Mouse (Mus musculus) intestine, postnatal 0 days (tissue): ENCODE data around the gene Tpp1. TPM values are rescaled to one million over a fixed set of nuclear protein-coding genes. Genes with fewer than 3 reads are reported as not detected.
"Not testable (repeated sequence)": the region's sequence is repeated elsewhere in the genome, so short reads cannot be mapped to it uniquely, and the experiment has no call there.

Experiments used
- ATAC-seq: fragments of 200-750 bp; cut with Nextera tagmentation; 2 replicates; pipeline ENCODE4 v1.8.0; 2017; ENCODE audit warnings: mild to moderate bottlenecking, moderate TSS enrichment, moderate library complexity
- H3K27ac ChIP-seq: fragments of 300-500 bp; sonication (generic); 2 replicates; pipeline ENCODE4 v1.5.1; 2014; ENCODE audit warnings: mild to moderate bottlenecking, low read depth, low read length, moderate library complexity
- H3K27me3 ChIP-seq: fragments of 300-500 bp; sonication (generic); replicated peaks from 2 replicates; pipeline ENCODE4 v1.6.1; 2014; ENCODE audit warnings: low read length, mixed read lengths; ENCODE audit not compliant: control insufficient read depth, insufficient read depth
- H3K36me3 ChIP-seq: fragments of 300-500 bp; sonication (generic); 2 replicates; pipeline ENCODE4 v1.6.1; 2014; ENCODE audit warnings: mild to moderate bottlenecking, moderate library complexity; ENCODE audit not compliant: control insufficient read depth, insufficient read depth
- H3K4me1 ChIP-seq: fragments of 300-500 bp; sonication (generic); replicated peaks from 2 replicates; pipeline ENCODE4 v1.6.1; 2014; ENCODE audit warnings: antibody characterized with exemption, low read length, mixed read lengths; ENCODE audit not compliant: control insufficient read depth, insufficient read depth
- H3K4me2 ChIP-seq: fragments of 300-500 bp; sonication (generic); replicated peaks from 2 replicates; pipeline ENCODE4 v1.6.1; 2014; ENCODE audit warnings: low read depth, mild to moderate bottlenecking, moderate library complexity
- H3K4me3 ChIP-seq: fragments of 300-500 bp; sonication (generic); 2 replicates; pipeline ENCODE4 v1.5.1; 2014; ENCODE audit warnings: low read depth, low read length
- H3K9ac ChIP-seq: fragments of 300-500 bp; sonication (generic); 2 replicates; pipeline ENCODE4 v1.6.1; 2014; ENCODE audit warnings: mild to moderate bottlenecking, low read depth, low read length
- H3K9me3 ChIP-seq: fragments of 300-500 bp; sonication (generic); 2 replicates; pipeline ENCODE4 v1.6.1; 2016; ENCODE audit warnings: mixed run types; ENCODE audit not compliant: control insufficient read depth
- CTCF ChIP-seq: sonication (generic); IDR thresholded peaks from 2 replicates; pipeline ENCODE4 v1.5.1; 2016; ENCODE audit warnings: low read depth, mild to moderate bottlenecking, control low read depth, antibody characterized with exemption, moderate library complexity
- WGBS: fragments of 180-500 bp; shearing (Covaris S2); extraction: QIAGEN DNeasy Blood & Tissue Kit; methylation state at CpG from one replicate; pipeline ENCODE4 v1.1.7; 2014; 5-methylcytosine and 5-hydroxymethylcytosine counted together
- polyA plus RNA-seq: library from polyadenylated mRNA; unstranded; fragments of >200 nt; fragmentation: Nextera tagmentation; extraction: Ambion mirVana; gene quantifications from 2 replicates; pipeline ENCODE4 v1.2.1, GENCODE M21; 2015

The Tpp1 gene
- polyA plus RNA-seq, 1 experiment from 2014 or later = 176 TPM

DNA sequence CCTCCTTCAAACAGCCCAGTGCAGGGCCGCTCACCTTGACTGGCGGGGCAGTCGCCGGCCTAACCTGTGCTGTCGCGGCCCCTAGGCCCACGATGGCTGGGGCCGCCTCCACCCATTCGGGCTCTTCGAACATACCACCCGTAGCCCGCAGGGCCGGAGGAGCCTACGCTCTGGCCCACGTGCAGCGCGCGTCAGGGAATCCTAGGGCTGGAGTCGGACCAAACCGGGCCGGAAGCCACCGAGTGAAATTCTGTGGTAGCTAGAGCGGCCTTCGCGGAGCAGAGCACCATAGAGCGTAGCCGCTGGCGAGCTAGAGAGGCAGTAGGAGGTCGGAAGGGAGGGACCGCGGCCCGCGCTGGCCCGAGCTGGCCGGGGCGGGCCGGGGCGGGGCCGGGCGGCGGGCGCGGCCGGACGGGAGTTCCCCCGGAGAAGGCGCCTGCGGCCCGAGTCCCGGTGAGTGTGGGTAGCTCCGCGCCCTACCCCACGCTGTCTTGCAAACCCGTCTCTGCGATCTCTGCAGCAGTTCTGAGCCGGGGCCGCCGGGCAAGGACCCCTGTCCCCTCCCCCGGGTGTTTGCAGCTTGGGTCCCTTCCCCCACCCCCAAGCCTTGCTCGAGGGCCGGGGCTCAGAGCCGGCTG is 15.7 kb downstream of the Tpp1 start, which contains the start of gene Ilk:
TSS of gene Ilk (plus strand) at position 329 of the 638 bp plus-strand sequence.
- under 1% methylated on average over 59 of the region's 62 CpGs for WGBS
- Histone ChIP-seq H3K9ac (peak within 1 kb of the TSS; percentile 89), H3K9me3 (no peaks in the 10 kb centered on the region), H3K36me3 (peaks cover 46% of the 10 kb centered on the region), H3K4me1 (no peaks in the 10 kb centered on the region), H3K27ac (peak within 1 kb of the TSS; percentile 87), H3K27me3 (no peaks in the 10 kb centered on the region), H3K4me2 (peak within 1 kb of the TSS; percentile 92), H3K4me3 (peak within 1 kb of the TSS; percentile 93)
- peak; percentile 99 for ATAC-seq
- TF ChIP-seq CTCF = no peak

DNA sequence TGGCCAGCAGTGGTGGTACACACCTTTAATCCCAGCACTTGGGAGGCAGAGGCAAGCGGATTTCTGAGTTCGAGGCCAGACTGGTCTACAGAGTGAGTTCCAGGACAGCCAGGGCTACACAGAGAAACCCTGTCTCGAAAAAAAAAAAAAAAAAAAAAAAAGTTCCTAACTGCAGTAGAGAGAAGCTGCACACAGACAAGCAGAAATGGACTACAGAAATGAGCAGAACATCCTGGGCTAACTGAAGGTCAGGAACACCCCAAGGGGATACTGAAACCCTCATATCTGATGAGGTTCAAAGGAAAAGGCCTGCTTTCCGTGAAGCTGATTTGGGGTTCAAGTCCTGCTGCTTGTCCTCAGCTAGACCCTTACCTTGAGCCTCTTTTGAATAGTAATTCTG is 16.6 kb downstream of the Tpp1 start:
- not testable (repeated sequence) for H3K9me3 ChIP-seq, ATAC-seq, H3K4me1 ChIP-seq, H3K27me3 ChIP-seq, H3K27ac ChIP-seq
- Histone ChIP-seq H3K9ac (peak overlapping the region; percentile 89; the same call in 1 of the 2 replicates), H3K4me3 (peak overlapping the region; percentile 93), H3K36me3 (peaks cover 46% of the 10 kb centered on the region; the same call in 1 of the 2 replicates), H3K4me2 (peak overlapping the region; percentile 92)
- WGBS = 48% methylated on average over 3 of the region's 4 CpGs

DNA sequence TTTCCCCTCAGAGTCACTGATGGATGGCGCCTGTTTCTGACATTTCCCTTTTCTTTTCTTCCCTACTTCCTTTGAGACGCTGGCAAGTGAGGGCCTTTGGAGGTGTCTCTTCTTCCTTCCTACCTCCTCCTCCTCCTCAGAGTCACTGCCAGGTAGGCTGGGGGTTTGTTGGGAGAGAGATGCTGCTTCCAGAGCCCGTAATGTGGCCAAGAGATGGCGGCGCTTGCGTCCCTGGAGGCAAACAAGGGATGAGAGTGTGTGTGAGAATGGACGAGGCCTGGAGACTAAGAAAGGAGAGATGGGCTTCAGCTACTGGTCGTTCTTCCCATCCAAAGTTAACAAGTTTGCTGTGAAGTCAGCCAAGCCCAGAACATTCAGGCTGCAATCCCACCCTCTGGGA is 17.2 kb downstream of the Tpp1 start:
- H3K4me3 ChIP-seq = no peak overlapping the region
- 86% methylated on average over 8 of the region's 8 CpGs for WGBS
- no peak overlapping the region for H3K4me2 ChIP-seq

DNA sequence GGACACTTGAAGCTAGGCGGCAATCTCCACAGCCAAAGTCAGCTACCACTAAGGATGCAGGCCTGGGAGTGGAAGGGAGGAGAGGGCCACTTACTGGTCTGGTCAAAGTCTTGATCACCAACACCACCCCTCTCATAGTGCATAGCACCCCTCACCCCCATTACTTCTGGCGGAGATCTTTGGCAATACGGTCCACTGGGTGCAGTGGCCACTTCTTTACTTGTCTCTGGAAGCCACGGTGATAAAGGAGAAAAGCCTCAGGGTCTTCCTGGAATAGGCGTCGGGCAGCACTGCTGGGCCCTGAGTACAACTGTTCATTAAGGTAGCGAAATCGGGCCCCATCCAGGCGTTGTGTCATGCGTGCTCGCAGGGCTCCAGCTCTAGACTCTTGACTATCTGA is 18.2 kb downstream of the Tpp1 start:
- H3K27ac ChIP-seq = no peak overlapping the region
- no peak overlapping the region for H3K4me2 ChIP-seq
- no peaks in the 10 kb centered on the region for H3K27me3 ChIP-seq
- H3K4me1 ChIP-seq = no peaks in the 10 kb centered on the region
- no peak for TF ChIP-seq CTCF
- H3K9ac ChIP-seq = no peak overlapping the region
- 93% methylated on average over 11 of the region's 11 CpGs for WGBS
- no peak for ATAC-seq
- H3K36me3 ChIP-seq = peaks cover 47% of the 10 kb centered on the region; the same call in 1 of the 2 replicates
- H3K4me3 ChIP-seq = no peak overlapping the region
- no peaks in the 10 kb centered on the region for H3K9me3 ChIP-seq

More for the DNA sequence above, 17.2 kb downstream of the Tpp1 start:
- no peak for TF ChIP-seq CTCF
- no peaks in the 10 kb centered on the region for H3K27me3 ChIP-seq
- no peak overlapping the region for H3K27ac ChIP-seq
- H3K9me3 ChIP-seq = no peaks in the 10 kb centered on the region
- no peak overlapping the region for H3K9ac ChIP-seq
- peaks cover 41% of the 10 kb centered on the region; the same call in 1 of the 2 replicates for H3K36me3 ChIP-seq
- no peaks in the 10 kb centered on the region for H3K4me1 ChIP-seq
- ATAC-seq = no peak

DNA sequence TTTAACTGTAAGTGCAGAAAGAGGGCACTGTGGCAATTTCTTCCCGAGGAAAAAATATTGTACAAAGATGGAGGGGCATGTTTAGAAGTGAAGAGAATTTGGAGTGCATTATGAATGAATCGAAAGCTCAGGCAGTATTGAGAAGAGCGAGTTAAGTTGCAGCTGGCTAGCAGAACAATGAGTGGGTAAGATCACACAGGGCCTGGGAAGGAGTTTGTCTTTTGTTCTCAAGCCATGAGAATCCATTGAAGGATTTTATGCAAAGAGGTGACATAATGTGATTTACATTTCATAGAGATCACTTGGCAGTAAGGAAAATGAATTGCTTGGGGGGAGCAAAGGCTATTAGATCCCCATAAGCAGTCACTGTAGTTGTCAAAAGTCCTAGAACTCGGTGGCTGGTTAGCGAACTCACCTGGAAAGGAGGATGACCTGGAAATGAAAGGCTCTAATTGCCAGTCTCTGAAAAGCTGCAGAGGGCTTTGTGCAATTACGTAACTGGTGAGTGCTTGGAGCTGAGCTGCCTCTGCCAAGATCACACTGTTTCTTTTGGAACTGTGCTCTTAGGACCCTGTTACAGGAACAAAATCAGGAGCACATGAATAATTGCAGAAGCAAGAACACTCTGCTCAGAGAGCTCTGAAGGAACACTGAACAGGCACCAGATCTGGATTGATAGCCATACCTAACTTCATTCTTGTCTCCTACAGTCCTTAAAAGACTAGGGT is 23.2 kb downstream of the Tpp1 start:
- no peak overlapping the region for H3K27ac ChIP-seq
- H3K9ac ChIP-seq = no peak overlapping the region
- H3K4me1 ChIP-seq = no peaks in the 10 kb centered on the region
- H3K4me3 ChIP-seq = no peak overlapping the region
- no peak overlapping the region for H3K4me2 ChIP-seq
- H3K9me3 ChIP-seq = no peaks in the 10 kb centered on the region
- no peaks in the 10 kb centered on the region for H3K27me3 ChIP-seq
- no peak for TF ChIP-seq CTCF
- WGBS = 82% methylated on average over 6 of the region's 6 CpGs
- ATAC-seq = no peak
- peaks cover 39% of the 10 kb centered on the region; the same call in 1 of the 2 replicates for H3K36me3 ChIP-seq

DNA sequence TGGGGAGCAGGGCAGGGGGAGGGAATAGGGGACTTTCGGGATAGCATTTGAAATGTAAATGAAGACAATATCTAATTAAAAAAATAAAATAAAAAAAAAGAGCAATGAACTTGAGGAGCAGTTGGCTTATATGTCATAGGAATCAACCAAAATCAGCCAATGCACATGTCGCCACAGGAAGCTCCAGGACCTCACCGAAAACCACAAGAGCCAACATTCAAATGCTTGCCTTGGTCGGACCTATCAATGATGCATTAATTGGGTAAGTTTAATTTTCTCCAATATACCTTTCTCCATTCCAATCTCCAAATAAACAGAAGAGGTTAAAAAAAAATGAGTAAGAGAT is 25.1 kb downstream of the Tpp1 start:
- Histone ChIP-seq H3K4me1 (no peaks in the 10 kb centered on the region), H3K9me3 (no peaks in the 10 kb centered on the region), H3K4me3 (no peak overlapping the region), H3K36me3 (peaks cover 22% of the 10 kb centered on the region; the same call in 1 of the 2 replicates), H3K27me3 (no peaks in the 10 kb centered on the region), H3K9ac (no peak overlapping the region), H3K4me2 (no peak overlapping the region), H3K27ac (no peak overlapping the region)
- no peak for TF ChIP-seq CTCF
- no peak for ATAC-seq
- 93% methylated on average over 4 of the region's 4 CpGs for WGBS
